Mouse (Mus musculus) CH12.LX (cell line): ENCODE measurements around the gene Cacna1c.

Source experiments
- CHD2 ChIP-seq: IDR thresholded peaks from 2 replicates; pipeline ENCODE4 v1.6.1; 2011; ENCODE audit warnings: low read length, improper control_type of control experiment
- POLR2A ChIP-seq: IDR thresholded peaks from 2 replicates; pipeline ENCODE4 v1.6.1; 2011; ENCODE audit warnings: low read depth, mild to moderate bottlenecking, improper control_type of control experiment, low read length
- USF2 ChIP-seq: conservative IDR thresholded peaks from 2 replicates; pipeline ENCODE4 v1.6.1; 2011; ENCODE audit warnings: low read depth, low read length, improper control_type of control experiment

DNA sequence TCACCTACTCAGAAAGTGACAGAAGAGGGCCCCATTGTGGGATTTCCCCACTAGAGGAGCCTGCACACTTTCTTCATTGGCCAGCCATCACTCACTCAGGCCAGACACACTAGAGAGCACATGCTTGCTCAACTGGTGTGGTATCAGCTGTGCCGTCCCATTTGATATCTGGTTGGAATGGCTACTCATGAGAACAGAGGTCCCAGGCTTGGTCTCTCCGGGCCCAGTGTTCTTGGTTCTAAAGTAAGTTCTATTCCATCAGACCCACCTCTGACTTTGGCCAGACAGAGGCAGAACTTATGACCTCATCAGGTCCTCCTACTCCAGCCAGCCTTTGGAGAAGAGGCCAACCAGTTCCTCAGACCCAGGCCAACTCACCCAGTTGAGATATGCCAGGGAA is 178.0 kb downstream of the Cacna1c start:
- TF ChIP-seq USF2 (no peak), POLR2A (no peak), CHD2 (no peak)
